Mouse (Mus musculus) heart, adult 2 months (tissue): ENCODE measurements around the gene Cpped1.

Experiments used
- CTCF ChIP-seq: fragments of 200-600 bp; IDR thresholded peaks from 2 replicates; pipeline ENCODE4 v1.8.1; 2022; ENCODE audit warnings: antibody characterized with exemption, mild to moderate bottlenecking, moderate library complexity
- POLR2A ChIP-seq: fragments of 200-500 bp; IDR thresholded peaks from 2 replicates; pipeline ENCODE4 v1.6.1; 2011; ENCODE audit warnings: mild to moderate bottlenecking, low read depth, low read length, control low read depth; ENCODE audit not compliant: insufficient read depth

DNA sequence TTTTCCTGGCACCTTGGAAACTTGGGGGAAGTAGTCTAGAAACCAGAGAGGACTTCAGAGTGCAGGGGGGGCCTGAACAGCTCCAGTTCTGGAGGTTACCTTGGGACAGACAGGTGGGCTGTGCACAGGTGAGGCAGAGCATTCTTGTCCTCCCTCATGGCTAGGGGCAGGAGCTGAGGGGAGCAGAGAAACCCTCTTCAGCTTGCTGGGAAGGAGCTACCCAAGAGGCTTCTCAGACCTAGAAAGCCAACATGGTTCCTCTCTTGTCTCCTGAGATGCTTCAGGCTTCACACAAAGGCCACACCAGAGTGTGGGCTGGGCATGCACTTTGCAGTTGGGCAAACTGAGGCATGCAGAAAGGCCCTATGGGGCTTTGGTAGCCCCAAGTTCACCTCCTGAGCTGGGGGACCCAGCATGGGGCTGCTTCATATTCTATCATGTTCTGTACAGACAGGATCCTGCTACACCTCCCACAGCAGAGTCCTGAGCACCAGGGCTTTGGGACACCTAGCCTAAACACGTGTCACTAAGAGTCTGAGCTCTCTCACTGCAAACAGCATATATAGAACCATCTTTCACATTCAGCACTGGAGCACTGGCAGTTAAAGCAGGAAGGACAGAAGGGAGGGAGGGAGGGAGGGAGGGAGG is 152.5 kb downstream of the Cpped1 start:
- TF ChIP-seq CTCF (no peak), POLR2A (no peak)
